Mouse (Mus musculus) spleen, postnatal 14 days (tissue): ENCODE data around the gene Sdr16c6.

ENCODE experiments used
- DNase-seq, 2 experiments: peaks; one replicate each; pipeline ENCODE4 v3.0.0; 2021 to 2022; ENCODE audit warnings: low spot score in 2 of 2

Gene Sdr16c6

GRCm38 (mm10) chr4:4077372-4077771 is at the start of gene Sdr16c6:
Sdr16c6 (minus strand) TSS chr4:4077522.
- no peak for DNase-seq

DNA sequence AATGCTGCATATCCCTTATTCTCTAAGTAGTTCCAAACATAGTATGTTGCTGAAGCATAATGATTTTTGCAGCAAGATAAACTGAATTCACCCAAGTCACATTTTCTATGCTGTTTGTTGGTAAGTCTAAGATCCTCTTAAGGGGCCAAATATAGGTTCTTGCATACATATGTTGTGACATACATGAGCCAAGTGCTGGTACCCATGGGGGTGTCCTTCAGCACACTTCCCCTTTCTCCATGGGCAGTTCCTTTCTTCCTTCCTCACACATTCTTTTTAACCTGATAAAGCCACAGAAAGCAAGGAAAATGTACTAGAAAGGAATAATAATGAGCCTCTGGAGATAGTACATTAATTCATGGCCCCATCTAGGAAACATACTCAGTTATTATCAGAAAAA is 2.9 kb upstream of the Sdr16c6 start:
- no peak for DNase-seq

- DNase-seq = no peak
Measured at GRCm38 (mm10) chr4:4079132-4079531, 1.8 kb upstream of the Sdr16c6 start.

DNA sequence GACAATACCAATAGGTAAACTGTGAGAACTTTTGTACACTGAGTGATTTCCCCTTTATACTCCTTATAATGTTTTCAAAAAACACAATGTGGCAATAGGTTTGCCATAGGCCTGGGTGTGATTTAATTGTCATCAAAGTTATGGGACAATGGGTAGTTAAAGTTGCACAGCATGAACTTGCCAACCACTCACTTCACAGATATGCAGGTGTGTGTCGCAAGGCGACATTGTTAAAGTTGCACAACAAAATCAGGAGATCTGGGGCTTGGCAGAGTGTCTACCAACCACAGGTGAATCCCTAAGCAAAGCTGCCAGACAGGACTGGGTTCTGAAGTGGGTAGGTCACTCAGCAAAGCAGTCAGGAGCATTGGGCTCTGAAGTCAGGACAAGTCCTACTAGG is 1.3 kb downstream of the Sdr16c6 start:
- DNase-seq = no peak
